Mouse (Mus musculus): Measurements from ENCODE around the gene H2afv. TPM values are rescaled to one million over a fixed set of nuclear protein-coding genes. Genes with fewer than 3 reads are reported as not detected.

H2afv gene
- polyA plus RNA-seq (2015; fragmentation: Nextera tagmentation; extraction: Ambion mirVana) = 540 and 574 TPM in 2 replicates

- Histone ChIP-seq H3K36me3 (0 out of 2 replicates have a peak, but pooled peaks cover under 1% of the 10 kb centered on the region), H3K27me3 (no peaks in the 10 kb centered on the region), H3K27ac (peak within 1 kb of the TSS; percentile 96), H3K4me3 (peak within 1 kb of the TSS; percentile 85), H3K4me2 (peak within 1 kb of the TSS; percentile 66), H3K9ac (peak within 1 kb of the TSS; percentile 83), H3K4me1 (peaks cover 10% of the 10 kb centered on the region), H3K9me3 (no peaks in the 10 kb centered on the region)
- WGBS = under 1% methylated on average over 56 of the region's 80 CpGs
- peak; percentile 99 for ATAC-seq (ENCODE audit: borderline replicate concordance, extremely low read depth, low FRiP score, low TSS enrichment)
Observed at GRCm38 (mm10) chr11:6444077-6444853, at the start of gene H2afv. TSS of gene H2afv (minus strand) at chr11:6444443.

- Histone ChIP-seq H3K27me3 (no peaks in the 10 kb centered on the region), H3K9ac (no peak overlapping the region), H3K4me1 (peaks cover 8% of the 10 kb centered on the region; the same call in 1 of the 2 replicates), H3K9me3 (no peaks in the 10 kb centered on the region), H3K27ac (no peak overlapping the region), H3K36me3 (no peaks in the 10 kb centered on the region), H3K4me2 (no peak overlapping the region), H3K4me3 (no peak overlapping the region)
- no peak for ATAC-seq (ENCODE audit: borderline replicate concordance, extremely low read depth, low FRiP score, low TSS enrichment)
- WGBS = 48% methylated on average over 6 of the region's 6 CpGs
Observed at GRCm38 (mm10) chr11:6489691-6490503, 45.7 kb upstream of the H2afv start.

- no peaks in the 10 kb centered on the region for H3K36me3 ChIP-seq
- H3K9ac ChIP-seq = no peak overlapping the region
- WGBS = 88% methylated on average over 7 of the region's 7 CpGs
- no peak overlapping the region for H3K4me3 ChIP-seq
- no peak overlapping the region for H3K4me2 ChIP-seq
- no peak for ATAC-seq (ENCODE audit: borderline replicate concordance, extremely low read depth, low FRiP score, low TSS enrichment)
- no peaks in the 10 kb centered on the region for H3K27me3 ChIP-seq
- H3K4me1 ChIP-seq = peaks cover 8% of the 10 kb centered on the region; the same call in 1 of the 2 replicates
- no peak overlapping the region for H3K27ac ChIP-seq
- H3K9me3 ChIP-seq = no peaks in the 10 kb centered on the region
Observed at GRCm38 (mm10) chr11:6489257-6489656, 45.0 kb upstream of the H2afv start.

- no peak overlapping the region for H3K4me3 ChIP-seq
- H3K4me1 ChIP-seq = peaks cover 8% of the 10 kb centered on the region; the same call in 1 of the 2 replicates
- WGBS = 94% methylated on average over 5 of the region's 5 CpGs
- no peak overlapping the region for H3K9ac ChIP-seq
- ATAC-seq (ENCODE audit: borderline replicate concordance, extremely low read depth, low FRiP score, low TSS enrichment) = no peak
- H3K27ac ChIP-seq = no peak overlapping the region
- no peaks in the 10 kb centered on the region for H3K9me3 ChIP-seq
- no peak overlapping the region for H3K4me2 ChIP-seq
- H3K36me3 ChIP-seq = no peaks in the 10 kb centered on the region
- H3K27me3 ChIP-seq = no peaks in the 10 kb centered on the region
Observed at GRCm38 (mm10) chr11:6488041-6488684, 43.9 kb upstream of the H2afv start.

GRCm38 (mm10) chr11:6487496-6487895 is 43.3 kb upstream of the H2afv start:
- Histone ChIP-seq H3K4me3 (no peak overlapping the region), H3K27ac (no peak overlapping the region), H3K9me3 (no peaks in the 10 kb centered on the region), H3K4me1 (peaks cover 8% of the 10 kb centered on the region; the same call in 1 of the 2 replicates), H3K27me3 (no peaks in the 10 kb centered on the region), H3K9ac (no peak overlapping the region), H3K36me3 (no peaks in the 10 kb centered on the region), H3K4me2 (no peak overlapping the region)
- ATAC-seq (ENCODE audit: borderline replicate concordance, extremely low read depth, low FRiP score, low TSS enrichment) = peak; percentile 55; the same call in 1 of the 2 replicates
- 27% methylated on average over 7 of the region's 7 CpGs for WGBS

GRCm38 (mm10) chr11:6486916-6487315 is 42.7 kb upstream of the H2afv start:
- ATAC-seq (ENCODE audit: borderline replicate concordance, extremely low read depth, low FRiP score, low TSS enrichment) = no peak

DNA sequence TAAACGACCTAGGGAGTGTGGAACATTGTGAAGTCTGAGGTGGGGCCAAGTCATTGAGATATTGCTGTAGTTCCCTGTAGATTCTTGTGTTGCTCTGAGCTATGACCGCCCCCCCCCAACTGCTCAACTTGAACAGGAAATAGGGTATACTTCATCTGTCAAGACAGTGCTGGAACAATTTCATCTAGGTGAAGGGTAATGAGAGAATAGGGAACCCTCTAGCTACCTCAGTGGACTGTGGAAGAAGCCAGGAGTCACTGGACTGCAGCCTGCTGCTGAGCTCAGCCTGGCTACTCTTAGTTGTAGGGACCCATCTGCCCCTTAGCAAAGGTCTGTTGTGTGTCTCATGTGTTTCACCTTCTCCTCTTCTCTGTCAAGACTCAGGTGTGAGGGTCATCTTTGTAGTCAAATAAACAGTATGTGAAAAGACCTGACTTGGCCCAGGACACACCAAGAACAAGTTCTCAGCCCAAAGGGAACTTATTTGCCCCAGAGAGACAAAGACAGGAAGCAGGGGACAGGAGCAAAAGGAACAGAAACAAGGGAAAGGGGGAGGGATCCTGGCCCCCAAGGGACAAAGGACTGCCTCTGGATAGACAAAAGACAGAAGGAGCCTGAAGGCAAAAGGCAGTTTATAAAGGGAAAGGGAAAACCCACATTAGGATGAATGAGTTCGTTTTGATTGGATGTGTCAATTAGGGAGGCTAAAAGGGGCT is 40.2 kb upstream of the H2afv start:
- peaks cover 8% of the 10 kb centered on the region; the same call in 1 of the 2 replicates for H3K4me1 ChIP-seq
- no peaks in the 10 kb centered on the region for H3K36me3 ChIP-seq
- no peak overlapping the region for H3K9ac ChIP-seq
- 0 out of 2 replicates have a peak overlapping the region, but pooled peaks have one; percentile 8 for H3K27ac ChIP-seq
- WGBS = 49% methylated on average over 3 of the region's 3 CpGs
- no peaks in the 10 kb centered on the region for H3K27me3 ChIP-seq
- no peaks in the 10 kb centered on the region for H3K9me3 ChIP-seq
- no peak for ATAC-seq (ENCODE audit: borderline replicate concordance, extremely low read depth, low FRiP score, low TSS enrichment)
- no peak overlapping the region for H3K4me2 ChIP-seq
- no peak overlapping the region for H3K4me3 ChIP-seq

More at GRCm38 (mm10) chr11:6486916-6487315, 42.7 kb upstream of the H2afv start:
- Histone ChIP-seq H3K4me3 (no peak overlapping the region), H3K9me3 (no peaks in the 10 kb centered on the region), H3K27ac (no peak overlapping the region), H3K4me1 (peaks cover 8% of the 10 kb centered on the region; the same call in 1 of the 2 replicates), H3K9ac (no peak overlapping the region), H3K27me3 (no peaks in the 10 kb centered on the region), H3K36me3 (no peaks in the 10 kb centered on the region), H3K4me2 (no peak overlapping the region)
- 58% methylated on average over 6 of the region's 6 CpGs for WGBS

DNA sequence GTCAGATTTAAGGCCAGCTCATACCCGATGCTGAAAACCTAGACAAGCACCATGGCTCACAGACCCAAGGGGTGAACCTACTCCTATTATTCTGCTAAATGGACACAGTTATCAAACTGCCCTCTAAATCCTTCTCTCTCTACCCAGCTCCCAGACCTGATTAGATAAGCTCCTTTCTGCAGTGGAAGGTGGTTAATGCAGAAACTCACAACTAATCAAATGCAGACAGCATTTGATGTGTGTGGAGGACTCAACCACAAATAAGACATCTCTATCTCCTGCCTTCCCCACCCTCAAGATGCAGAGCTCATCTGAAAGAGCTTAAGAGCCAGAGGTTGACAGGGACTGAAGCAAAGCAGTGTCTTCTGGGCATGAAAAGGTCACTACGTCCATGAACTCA is 38.9 kb upstream of the H2afv start:
- Histone ChIP-seq H3K27ac (no peak overlapping the region), H3K4me2 (no peak overlapping the region), H3K9ac (no peak overlapping the region), H3K9me3 (no peaks in the 10 kb centered on the region), H3K27me3 (no peaks in the 10 kb centered on the region), H3K4me3 (no peak overlapping the region), H3K36me3 (no peaks in the 10 kb centered on the region), H3K4me1 (peaks cover 8% of the 10 kb centered on the region; the same call in 1 of the 2 replicates)
- no peak for ATAC-seq (ENCODE audit: borderline replicate concordance, extremely low read depth, low FRiP score, low TSS enrichment)
- WGBS = 78% methylated on average over 2 of the region's 2 CpGs

- H3K9ac ChIP-seq = no peak overlapping the region
- H3K9me3 ChIP-seq = no peaks in the 10 kb centered on the region
- ATAC-seq (ENCODE audit: borderline replicate concordance, extremely low read depth, low FRiP score, low TSS enrichment) = peak; percentile 58; the same call in 1 of the 2 replicates
- no peaks in the 10 kb centered on the region for H3K36me3 ChIP-seq
- H3K27me3 ChIP-seq = no peaks in the 10 kb centered on the region
- H3K4me3 ChIP-seq = no peak overlapping the region
- H3K27ac ChIP-seq = no peak overlapping the region
- no peak overlapping the region for H3K4me2 ChIP-seq
- 0 out of 2 replicates have a peak, but pooled peaks cover 4% of the 10 kb centered on the region for H3K4me1 ChIP-seq
- 44% methylated on average over 6 of the region's 6 CpGs for WGBS
Observed at GRCm38 (mm10) chr11:6481669-6482185, 37.5 kb upstream of the H2afv start.

DNA sequence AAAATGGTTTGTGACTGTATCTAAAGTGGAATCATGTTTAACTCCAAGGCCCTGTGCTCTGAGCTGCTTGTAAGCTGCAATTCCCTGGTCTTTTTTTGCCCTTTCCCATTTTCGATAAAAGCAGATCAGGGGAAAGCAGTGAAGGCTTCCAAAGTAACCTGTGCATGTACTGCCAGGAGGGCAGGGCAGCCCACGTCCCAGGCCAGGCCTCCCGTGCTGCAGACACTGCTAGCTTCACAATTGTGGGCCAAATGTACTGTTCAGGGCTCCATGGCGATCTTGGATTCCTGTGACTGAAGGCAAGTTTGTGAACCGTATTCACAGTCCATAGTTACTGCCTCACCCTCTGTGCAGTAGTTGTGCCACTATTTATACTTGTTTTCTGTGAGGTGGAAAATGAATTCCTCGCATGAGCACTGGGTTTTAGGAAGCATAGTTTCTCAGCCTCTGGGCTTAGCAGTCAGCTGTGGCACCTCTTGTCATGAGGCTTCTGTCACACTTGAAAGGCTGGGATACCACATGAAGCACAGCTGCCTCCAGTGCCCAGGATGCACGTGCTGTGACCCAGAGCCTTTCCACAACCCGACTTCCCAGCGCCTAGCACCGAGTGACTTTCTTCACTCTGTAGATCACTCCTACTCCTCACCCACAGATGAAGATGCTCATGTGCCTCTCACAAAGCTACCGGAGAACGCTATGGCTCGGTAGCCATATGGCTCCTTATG is 36.6 kb upstream of the H2afv start:
- 0 out of 2 replicates have a peak, but pooled peaks cover 4% of the 10 kb centered on the region for H3K4me1 ChIP-seq
- WGBS = 74% methylated on average over 13 of the region's 13 CpGs
- H3K4me2 ChIP-seq = no peak overlapping the region
- no peaks in the 10 kb centered on the region for H3K27me3 ChIP-seq
- no peaks in the 10 kb centered on the region for H3K9me3 ChIP-seq
- H3K27ac ChIP-seq = no peak overlapping the region
- ATAC-seq (ENCODE audit: borderline replicate concordance, extremely low read depth, low FRiP score, low TSS enrichment) = no peak
- H3K9ac ChIP-seq = no peak overlapping the region
- no peaks in the 10 kb centered on the region for H3K36me3 ChIP-seq
- H3K4me3 ChIP-seq = no peak overlapping the region

Data from lung, embryonic 15.5 days (tissue).